Mouse (Mus musculus) adrenal gland, postnatal 25 days (tissue): ENCODE data around the gene Oaz3. TPM values are rescaled to one million over a fixed set of nuclear protein-coding genes. Genes with fewer than 3 reads are reported as not detected.

Experiments used
- DNase-seq: peaks from one replicate; pipeline ENCODE4 v3.0.0; 2021; ENCODE audit warnings: mixed read lengths
- total RNA-seq: library from RNA; stranded (reverse); gene quantifications from 2 replicates; pipeline ENCODE4 v1.2.3, GENCODE M21; 2021

The Oaz3 gene
- total RNA-seq, 1 experiment from 2014 or later: not detected

GRCm38 (mm10) chr3:94456529-94457000 is 12.8 kb upstream of the Oaz3 start:
- DNase-seq: peak; percentile 83

- no peak for DNase-seq
Observed at GRCm38 (mm10) chr3:94449377-94449776, 5.7 kb upstream of the Oaz3 start.

DNA sequence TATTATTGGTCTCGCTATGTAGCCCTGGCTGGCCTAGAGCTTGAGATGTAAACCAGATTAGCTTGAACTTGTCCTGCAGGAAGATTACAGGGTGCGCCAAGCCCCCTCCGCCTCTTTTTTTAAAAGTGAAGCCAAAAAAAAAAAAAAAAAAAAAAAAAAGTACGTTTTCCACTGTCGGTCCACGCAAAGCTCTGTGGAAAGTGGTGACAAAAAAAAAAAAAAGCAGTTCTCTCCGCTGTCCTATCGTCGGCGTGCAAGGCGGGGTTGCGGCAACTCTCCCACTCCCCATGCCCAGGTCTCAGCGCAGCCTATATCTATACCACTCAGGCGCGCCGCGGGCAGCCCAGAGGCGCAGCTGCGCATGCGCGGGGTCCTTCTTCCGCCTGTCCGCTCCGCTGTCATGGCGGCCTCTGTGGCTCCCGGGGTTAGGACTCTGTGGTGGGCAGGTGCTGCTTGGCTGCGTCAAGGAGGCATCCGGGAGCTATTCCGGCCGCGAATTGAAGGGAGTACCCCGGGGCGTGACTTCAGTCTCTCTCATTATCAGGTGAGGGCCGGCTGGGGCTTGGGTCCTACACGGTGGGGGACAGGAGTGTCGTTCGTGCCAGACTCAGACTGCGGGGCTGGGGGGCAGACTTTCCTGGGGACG is 641 bp downstream of the Oaz3 start, which contains the start of gene Mrpl9:
Gene Mrpl9 (plus strand): TSS at position 368 of the 646 bp plus-strand sequence.
- DNase-seq: peak; percentile 97

DNA sequence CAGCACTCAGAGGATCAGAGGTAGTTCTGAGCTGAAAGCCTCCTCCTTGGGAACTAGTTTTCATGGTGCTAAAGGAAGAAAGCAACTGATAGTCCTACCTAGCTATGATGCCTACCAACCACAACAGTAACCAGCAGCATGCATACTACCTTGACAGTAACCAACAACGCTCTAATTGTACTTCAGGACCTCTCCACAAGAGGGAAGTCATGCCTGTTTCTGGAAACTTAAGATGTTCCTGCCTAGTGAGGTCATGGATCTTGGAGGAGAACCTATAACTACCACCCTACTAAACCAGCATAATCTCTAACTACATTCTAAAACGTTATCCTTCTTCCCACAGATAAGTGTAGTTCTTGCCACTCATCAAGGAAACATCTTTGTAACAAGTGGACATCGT is 2.5 kb downstream of the Oaz3 start:
- DNase-seq: no peak

GRCm38 (mm10) chr3:94436420-94436819 is 7.3 kb downstream of the Oaz3 start:
- DNase-seq: no peak

DNA sequence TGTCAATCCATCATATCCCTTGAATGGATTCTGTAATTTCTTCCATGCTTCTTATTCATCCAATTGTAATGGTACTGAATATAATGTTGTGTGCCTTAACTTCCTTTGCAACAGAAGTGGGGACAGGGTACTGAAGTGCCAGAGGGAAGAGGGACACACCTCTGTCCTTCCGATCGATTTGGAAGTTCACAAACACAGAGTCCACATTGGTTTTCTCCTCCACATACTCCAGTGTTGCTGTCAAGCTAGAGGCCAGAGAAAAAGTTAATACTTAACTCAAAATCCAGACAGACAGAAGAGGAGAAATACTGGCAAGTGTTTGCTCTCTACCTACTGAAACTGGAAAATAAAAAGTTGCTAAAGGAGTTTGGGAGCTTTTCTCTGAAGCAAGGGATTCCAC is 9.4 kb downstream of the Oaz3 start:
- no peak for DNase-seq

DNA sequence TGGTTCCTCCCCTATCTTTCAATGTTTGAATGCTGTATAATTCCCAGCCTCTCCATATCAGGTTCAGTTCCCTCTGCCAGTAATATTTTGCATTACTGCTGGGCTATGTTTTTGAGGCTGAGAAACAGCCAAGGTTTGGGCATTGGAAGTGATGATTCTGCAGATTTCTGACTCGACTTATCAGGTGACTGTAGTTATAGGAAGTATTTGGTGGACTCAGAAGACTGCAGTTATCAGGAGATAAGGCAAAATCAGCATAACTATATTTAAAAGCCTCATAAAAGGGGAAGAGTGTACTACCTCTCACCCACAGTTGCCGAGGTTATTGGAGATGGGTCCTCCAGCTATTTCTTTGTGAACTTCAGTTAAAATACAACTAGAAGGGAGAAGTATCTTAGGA is 12.7 kb downstream of the Oaz3 start:
- DNase-seq: no peak

DNA sequence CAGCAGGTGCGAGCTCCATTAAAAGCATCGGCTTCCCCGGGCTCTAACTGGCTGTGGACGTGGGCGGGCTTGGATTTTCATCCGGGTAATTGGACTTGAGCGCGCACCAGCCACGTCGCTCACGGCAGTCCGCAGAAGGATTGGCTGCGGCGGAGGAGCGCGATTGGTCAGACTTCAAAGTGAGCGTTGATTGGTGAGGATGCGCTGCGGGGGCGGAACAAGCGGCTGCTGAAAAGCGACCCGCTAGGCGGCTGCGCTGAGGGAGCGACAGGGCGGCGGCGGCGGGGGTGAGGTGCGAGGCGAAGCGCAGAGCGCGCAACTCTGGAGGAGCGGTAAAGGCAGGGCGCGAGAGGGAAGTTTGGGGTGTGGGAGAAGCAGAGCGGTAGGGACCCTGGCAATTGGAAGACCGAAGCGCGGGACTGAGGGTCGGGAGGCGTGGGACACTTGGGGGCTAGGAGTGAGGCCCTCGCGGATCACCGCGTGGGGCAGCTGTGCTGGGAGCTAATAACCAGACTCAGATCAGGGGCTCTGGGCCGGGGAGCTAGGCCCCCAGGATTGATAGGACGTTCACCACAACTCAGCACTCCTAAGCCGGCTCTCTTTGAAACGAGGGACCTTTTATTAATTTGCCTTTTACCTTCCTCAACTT is 30.6 kb downstream of the Oaz3 start, which contains the start of gene Tdrkh:
Gene Tdrkh (plus strand): TSS at position 243 of the 649 bp plus-strand sequence.
- peak; percentile 94 for DNase-seq

GRCm38 (mm10) chr3:94412530-94412929 is 31.2 kb downstream of the Oaz3 start:
- peak; percentile 27 for DNase-seq

DNA sequence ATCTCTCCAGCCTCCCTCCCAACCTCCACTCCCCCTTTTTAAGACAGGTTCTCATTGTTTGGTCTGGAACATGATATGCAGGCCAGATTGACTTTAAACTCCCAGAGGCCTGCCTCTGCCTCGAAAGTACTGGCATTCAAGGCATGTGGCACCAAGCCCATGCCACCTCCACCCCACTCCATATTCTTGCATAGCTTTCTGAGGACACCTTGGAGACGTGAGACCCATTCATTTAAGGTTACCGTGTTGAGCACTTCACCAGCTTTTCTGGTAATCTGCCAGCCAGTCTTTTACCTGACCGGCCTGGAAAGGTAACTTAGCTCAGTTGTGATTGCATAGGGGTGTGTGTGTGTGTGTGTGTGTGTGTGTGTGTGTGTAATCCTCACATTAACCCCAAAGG is 38.2 kb downstream of the Oaz3 start:
- DNase-seq: no peak

DNA sequence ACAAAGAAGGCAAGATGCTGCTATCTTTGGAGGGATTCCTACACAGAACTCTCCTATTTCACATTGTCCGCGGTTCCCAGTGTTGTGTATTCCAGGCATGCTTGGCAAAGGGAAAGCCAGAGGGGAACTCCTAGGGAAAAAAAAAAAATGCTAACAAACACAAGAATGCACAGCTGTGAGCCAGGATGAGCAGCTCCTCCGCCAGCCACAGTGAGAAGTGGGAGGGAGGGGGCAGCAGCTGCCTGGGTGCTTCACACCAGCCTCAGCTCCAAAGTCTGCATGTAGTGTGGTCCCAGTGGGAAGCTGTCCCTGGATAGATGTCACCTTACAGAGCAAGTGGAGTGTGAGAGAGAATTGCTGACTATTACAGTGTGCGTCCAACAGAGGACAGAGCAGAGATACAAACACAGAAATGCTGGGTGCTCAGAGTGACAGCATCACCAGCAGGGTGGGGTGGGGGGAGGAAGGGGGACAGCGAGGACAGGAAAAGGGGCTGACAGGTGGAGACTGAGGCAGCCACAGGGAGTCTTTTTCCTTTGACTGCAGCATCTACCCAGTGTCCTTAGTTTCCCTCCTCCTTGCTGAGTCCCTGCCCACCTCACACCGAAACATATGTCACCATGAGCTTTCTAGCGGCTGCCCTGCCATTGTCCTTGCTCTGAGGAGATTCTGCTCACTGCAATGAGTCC is 39.2 kb downstream of the Oaz3 start:
- no peak for DNase-seq

DNA sequence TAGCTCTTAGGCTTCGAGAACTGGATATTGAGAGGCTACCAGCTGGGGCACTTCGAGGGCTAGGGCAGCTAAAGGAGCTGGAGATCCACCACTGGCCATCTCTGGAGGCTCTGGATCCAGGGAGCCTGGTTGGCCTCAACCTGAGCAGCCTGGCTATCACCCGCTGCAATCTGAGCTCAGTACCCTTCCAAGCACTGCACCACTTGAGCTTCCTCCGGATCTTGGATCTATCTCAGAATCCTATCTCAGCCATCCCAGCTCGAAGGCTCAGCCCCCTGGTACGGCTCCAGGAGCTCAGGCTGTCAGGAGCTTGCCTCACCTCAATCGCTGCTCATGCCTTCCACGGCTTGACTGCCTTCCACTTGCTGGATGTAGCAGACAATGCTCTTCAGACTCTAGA is 41.3 kb downstream of the Oaz3 start:
- DNase-seq: no peak

DNA sequence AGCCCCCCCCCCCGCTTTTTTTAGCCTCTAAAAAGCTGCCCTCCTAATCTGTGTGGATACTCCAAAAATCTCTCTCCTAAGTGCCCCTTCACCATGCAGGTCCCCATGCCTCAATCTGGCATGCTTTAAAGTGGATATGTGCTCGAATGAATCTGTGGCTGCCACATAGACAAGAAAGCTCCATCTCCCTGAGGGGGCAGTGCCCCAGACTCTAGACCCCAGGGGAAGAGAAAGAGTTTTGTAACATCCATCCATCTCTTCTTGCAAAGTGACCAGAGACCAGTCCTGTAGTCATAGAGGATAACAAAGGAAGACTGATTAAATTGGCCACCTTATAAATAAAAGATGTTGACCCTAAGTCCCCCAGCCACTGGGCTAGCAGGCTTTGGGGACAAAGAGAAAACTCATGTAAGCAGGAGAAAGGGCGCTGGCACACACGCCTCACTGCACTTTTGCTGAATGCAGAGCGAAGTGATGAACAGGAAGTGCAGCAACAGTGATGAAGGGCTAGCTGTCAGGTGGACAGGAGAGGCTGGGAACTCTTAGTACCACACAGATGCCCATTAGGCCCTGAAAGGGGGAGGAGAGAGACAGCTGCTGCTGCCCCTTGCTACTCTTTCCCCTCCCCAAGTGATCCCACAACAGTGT is 43.9 kb downstream of the Oaz3 start:
- DNase-seq: no peak

- DNase-seq: peak; percentile 45
Observed at GRCm38 (mm10) chr3:94398943-94399481, 44.7 kb downstream of the Oaz3 start.

DNA sequence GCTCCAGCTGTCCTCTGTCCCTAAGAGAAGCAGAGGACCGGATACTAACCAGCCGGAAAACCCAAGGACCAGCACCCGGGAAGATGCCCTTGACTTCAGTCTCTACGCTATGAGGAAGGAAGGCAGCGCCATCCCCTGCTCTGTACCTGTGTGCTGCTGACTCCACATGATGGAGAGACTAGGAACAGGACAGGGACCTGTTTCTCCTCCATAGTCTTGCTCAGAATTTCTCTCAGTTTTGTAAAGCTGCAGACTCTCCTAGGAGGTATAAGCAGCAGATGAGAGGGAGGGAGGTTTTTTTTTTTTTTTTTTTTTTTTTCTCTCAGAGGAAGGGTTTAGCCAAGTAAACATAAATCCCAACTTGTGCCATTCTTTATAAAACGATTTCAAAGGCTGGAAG is 45.5 kb downstream of the Oaz3 start, which contains the start of gene Lingo4:
Gene Lingo4 (plus strand): TSS at position 301 of the 400 bp plus-strand sequence.
- no peak for DNase-seq

GRCm38 (mm10) chr3:94396851-94397250 is 46.9 kb downstream of the Oaz3 start:
- no peak for DNase-seq

DNA sequence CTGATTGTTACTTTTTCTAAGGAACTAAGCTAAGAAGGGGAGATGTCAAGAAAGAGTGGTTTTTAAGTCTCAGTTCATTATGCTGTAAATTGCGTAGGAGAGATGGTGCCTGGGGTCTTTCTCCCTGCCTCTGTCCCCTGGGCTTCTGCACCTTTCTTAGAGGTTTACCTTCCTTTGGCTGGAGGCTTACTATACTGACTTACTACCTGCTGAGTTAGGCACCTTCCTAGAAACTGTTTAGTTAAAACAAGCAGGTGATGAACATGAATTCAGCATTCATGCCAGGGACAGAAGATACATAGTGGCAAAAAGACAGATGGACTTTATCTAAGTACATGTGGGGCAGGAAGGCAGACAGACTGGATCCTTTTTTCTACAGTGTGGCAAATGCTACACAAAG is 47.4 kb downstream of the Oaz3 start:
- no peak for DNase-seq

- DNase-seq: no peak
Observed at GRCm38 (mm10) chr3:94393049-94393448, 50.7 kb downstream of the Oaz3 start.

DNA sequence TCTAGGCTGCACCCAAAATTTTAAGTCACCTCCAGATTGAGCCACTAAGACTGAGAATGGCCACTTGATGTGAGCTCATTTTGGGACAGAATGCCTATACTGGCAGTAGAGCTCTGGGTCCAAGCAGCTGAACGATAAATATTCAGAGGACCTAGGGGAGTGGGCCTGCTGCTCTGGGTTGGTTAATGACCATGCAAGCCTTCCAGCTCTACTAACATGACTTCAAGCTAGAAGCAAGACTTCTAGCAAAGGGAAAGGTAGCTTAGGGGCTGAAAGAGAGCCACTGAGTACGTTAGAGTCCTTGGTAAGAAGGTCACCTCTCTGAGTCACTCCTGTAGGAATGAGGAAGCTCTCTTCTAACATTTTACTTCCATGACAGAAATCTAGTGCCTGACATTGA is 51.6 kb downstream of the Oaz3 start:
- DNase-seq: no peak

DNA sequence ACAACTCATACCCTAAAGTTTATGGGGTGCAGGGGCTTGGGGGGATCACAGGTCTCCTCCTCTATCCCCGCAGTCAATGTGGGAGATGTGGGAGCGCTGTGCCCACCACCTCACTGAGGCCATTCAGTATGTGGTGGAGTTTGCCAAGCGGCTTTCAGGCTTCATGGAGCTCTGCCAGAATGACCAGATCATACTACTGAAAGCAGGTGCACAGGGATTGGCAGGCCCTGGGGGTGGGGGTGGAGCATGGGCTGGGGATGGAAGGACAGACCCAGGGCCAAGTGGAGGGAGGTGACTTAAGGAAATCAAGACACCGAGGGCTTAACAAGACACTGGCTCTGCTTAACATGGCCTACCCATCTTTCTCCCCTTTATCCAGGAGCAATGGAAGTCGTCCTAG is 52.7 kb downstream of the Oaz3 start:
- DNase-seq: no peak

- DNase-seq: no peak
Observed at GRCm38 (mm10) chr3:94389420-94389819, 54.3 kb downstream of the Oaz3 start.

DNA sequence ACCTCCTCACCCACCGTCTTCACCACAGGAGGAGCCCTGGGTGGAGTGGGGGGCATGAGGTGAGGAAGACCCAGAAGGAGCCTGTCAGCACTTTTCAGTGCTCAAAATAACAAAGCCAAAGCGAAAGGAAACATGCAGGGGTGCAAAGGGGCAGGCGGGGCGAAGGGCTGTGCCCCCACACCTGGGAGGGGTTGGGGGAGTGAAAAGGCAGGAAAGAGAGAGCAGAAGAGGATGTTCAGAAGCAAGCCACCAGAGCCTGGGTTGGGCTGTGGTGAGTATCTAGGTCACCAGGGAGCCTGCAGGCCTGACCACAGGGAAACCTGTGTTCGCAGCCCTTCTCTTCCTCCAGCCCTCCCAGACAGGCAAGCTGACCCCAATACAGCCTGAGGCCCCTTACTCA is 55.7 kb downstream of the Oaz3 start:
- no peak for DNase-seq
